Mouse (Mus musculus) liver, postnatal 0 days (tissue): ENCODE results near the gene Ephb1. TPM values are rescaled to one million over a fixed set of nuclear protein-coding genes. Genes with fewer than 3 reads are reported as not detected.

ENCODE experiments used
- ATAC-seq: fragments of 200-750 bp; cut with Nextera tagmentation; 2 replicates; pipeline ENCODE4 v1.8.0; 2017; ENCODE audit warnings: mild to moderate bottlenecking, moderate library complexity
- DNase-seq: peaks from one replicate; pipeline ENCODE4 v3.0.0-alpha.2; 2016
- H3K27ac ChIP-seq: fragments of 300-500 bp; sonication (generic); 2 replicates; pipeline ENCODE4 v1.5.1; 2014; ENCODE audit warnings: antibody characterized with exemption, moderate library complexity, mild to moderate bottlenecking, low read depth
- H3K27me3 ChIP-seq: fragments of 300-500 bp; sonication (generic); 2 replicates; pipeline ENCODE4 v1.6.1; 2014; ENCODE audit warnings: low read length, control low read depth, mixed read lengths; ENCODE audit not compliant: insufficient read depth
- H3K36me3 ChIP-seq: fragments of 300-500 bp; sonication (generic); replicated peaks from 2 replicates; pipeline ENCODE4 v1.6.1; 2014; ENCODE audit warnings: mild to moderate bottlenecking, control low read depth, low read length, moderate library complexity, mixed read lengths; ENCODE audit not compliant: insufficient read depth
- H3K4me1 ChIP-seq: fragments of 300-500 bp; sonication (generic); 2 replicates; pipeline ENCODE4 v1.6.1; 2014; ENCODE audit warnings: antibody characterized with exemption, mild to moderate bottlenecking, control low read depth; ENCODE audit not compliant: insufficient read depth
- H3K4me2 ChIP-seq: fragments of 300-500 bp; sonication (generic); 2 replicates; pipeline ENCODE4 v1.6.1; 2014; ENCODE audit warnings: low read depth, mild to moderate bottlenecking, low read length, moderate library complexity, mixed read lengths
- H3K4me3 ChIP-seq: fragments of 300-500 bp; sonication (generic); 2 replicates; pipeline ENCODE4 v1.5.1; 2014; ENCODE audit warnings: low read depth, low read length
- H3K9ac ChIP-seq: fragments of 300-500 bp; sonication (generic); replicated peaks from 2 replicates; pipeline ENCODE4 v1.6.1; 2014; ENCODE audit warnings: mild to moderate bottlenecking, moderate library complexity
- H3K9me3 ChIP-seq: fragments of 300-500 bp; sonication (generic); 2 replicates; pipeline ENCODE4 v1.6.1; 2016; ENCODE audit warnings: mild to moderate bottlenecking, control low read depth, low read length, mixed read lengths
- CTCF ChIP-seq: sonication (generic); IDR thresholded peaks from 2 replicates; pipeline ENCODE4 v1.5.1; 2016; ENCODE audit warnings: antibody characterized with exemption, low read depth
- EP300 ChIP-seq: IDR thresholded peaks from 2 replicates; pipeline ENCODE4 v1.6.1; 2016; ENCODE audit warnings: antibody characterized with exemption, low read depth, mild to moderate bottlenecking
- WGBS: fragments of 180-500 bp; shearing (Covaris S2); extraction: QIAGEN DNeasy Blood & Tissue Kit; methylation state at CpG from one replicate; pipeline ENCODE4 v1.1.7; 2014; ENCODE audit not compliant: insufficient replicate concordance; 5-methylcytosine and 5-hydroxymethylcytosine counted together
- microRNA-seq: library from miRNA; unstranded; fragments of <30 nt; microRNA quantifications from one replicate; pipeline ENCODE4, GENCODE M21; 2016
- polyA plus RNA-seq: library from polyadenylated mRNA; unstranded; fragments of >200 nt; fragmentation: Nextera tagmentation; extraction: Ambion mirVana; gene quantifications from 2 replicates; pipeline ENCODE4 v1.2.1, GENCODE M21; 2015

Ephb1 gene
- polyA plus RNA-seq, 1 experiment from 2014 or later, result 0.28 TPM

- no peaks in the 10 kb centered on the region for H3K9me3 ChIP-seq
- no peak overlapping the region for H3K4me3 ChIP-seq
- no peaks in the 10 kb centered on the region for H3K36me3 ChIP-seq
- no peak overlapping the region for H3K4me2 ChIP-seq
- no peaks in the 10 kb centered on the region for H3K27me3 ChIP-seq
- DNase-seq, result no peak
- no peaks in the 10 kb centered on the region for H3K4me1 ChIP-seq
- no peak overlapping the region for H3K9ac ChIP-seq
- 65% methylated on average over 11 of the region's 11 CpGs for WGBS
- no peak for ATAC-seq
- TF ChIP-seq CTCF (no peak), EP300 (no peak)
- no peak overlapping the region for H3K27ac ChIP-seq
Observed at GRCm38 (mm10) chr9:101877109-101877987, 477.1 kb downstream of the Ephb1 start.

DNA sequence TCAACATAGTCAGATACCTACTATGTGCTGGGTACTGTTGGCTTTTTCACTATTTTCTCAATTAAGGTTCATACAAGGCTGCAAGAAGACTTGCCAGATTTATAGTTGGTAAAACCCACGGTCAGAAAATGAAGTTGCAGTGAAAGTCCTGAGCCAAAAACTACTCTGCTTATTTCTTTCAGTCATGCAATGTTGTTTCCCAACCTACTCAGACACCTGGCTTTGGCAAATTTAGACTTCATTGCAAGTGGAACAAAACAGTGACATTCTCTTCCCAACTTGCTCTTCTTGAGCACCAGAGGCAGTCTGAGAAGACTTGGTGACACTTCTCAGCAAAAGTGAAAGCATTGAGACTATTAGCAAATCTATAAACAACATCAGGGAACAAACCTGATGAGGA, 479.2 kb downstream of the Ephb1 start:
- no peak overlapping the region for H3K9ac ChIP-seq
- no peak overlapping the region for H3K4me3 ChIP-seq
- ATAC-seq (no peak), DNase-seq (no peak)
- H3K4me2 ChIP-seq, result no peak overlapping the region
- TF ChIP-seq CTCF (no peak), EP300 (no peak)
- no peak overlapping the region for H3K27ac ChIP-seq
- H3K4me1 ChIP-seq, result no peaks in the 10 kb centered on the region
- 80% methylated on average over 1 of the region's 1 CpGs for WGBS
- no peaks in the 10 kb centered on the region for H3K27me3 ChIP-seq
- H3K36me3 ChIP-seq, result no peaks in the 10 kb centered on the region
- no peaks in the 10 kb centered on the region for H3K9me3 ChIP-seq

Small RNAs within 50 kb of the gene (microRNA-seq; reads per million reads assigned to microRNA genes)
- not detected for gene Mir7243

Other genes with a start within 250 kb of the Ephb1 start
- gene Ky, start 151.1 kb upstream of the Ephb1 start, polyA plus RNA-seq, result not detected in 2 replicates